ENCODE assay signal across 17 mouse cellular contexts in genomic region chr13:54222921-54223769, GRCm38 (mm10). TPM values are rescaled to one million over a fixed set of nuclear protein-coding genes. Genes with fewer than 3 reads are reported as not detected.
DNase-seq lines count a peak whose midpoint lies in the region; ATAC-seq lines count a peak whose summit lies in the region.
"Had no signal": no experiment of that assay in that cellular context is flagged by ENCODE, and none has a peak within 500 bp of the region (broad histone marks: within the 10 kb centered on the region; RNA-seq: fewer than 3 reads in every experiment).

No protein-coding gene starts in this region.

- H3K9ac ChIP-seq in midbrain, embryonic 11.5 days (ENCODE audit: low read length), result 0 out of 2 replicates have a peak overlapping the region, but pooled peaks have one; percentile 6
- H3K9ac ChIP-seq in midbrain, embryonic 16.5 days (ENCODE audit: low read depth, low read length), result no peak overlapping the region
- H3K9ac ChIP-seq: forebrain, embryonic 12.5 days; hindbrain, embryonic 12.5 days; limb, embryonic 15.5 days had no signal

- H3K27ac ChIP-seq in midbrain, embryonic 11.5 days (ENCODE audit: low read depth, low read length), result 0 out of 2 replicates have a peak overlapping the region, but pooled peaks have one; percentile 2
- H3K27ac ChIP-seq in midbrain, embryonic 16.5 days (ENCODE audit: low read length), result no peak overlapping the region
- H3K27ac ChIP-seq: forebrain, embryonic 12.5 days; hindbrain, embryonic 12.5 days; limb, embryonic 15.5 days had no signal

- no peak overlapping the region for H3K4me2 ChIP-seq in midbrain, embryonic 11.5 days
- H3K4me2 ChIP-seq in midbrain, embryonic 16.5 days (ENCODE audit: low read length), result no peak overlapping the region
- H3K4me2 ChIP-seq: forebrain, embryonic 12.5 days; hindbrain, embryonic 12.5 days; limb, embryonic 15.5 days had no signal

- WGBS in midbrain, embryonic 11.5 days, result 35% methylated on average over 13 of the region's 13 CpGs
- 41% methylated on average over 13 of the region's 13 CpGs for WGBS in midbrain, embryonic 16.5 days

- H3K9me3 ChIP-seq in midbrain, embryonic 11.5 days (ENCODE audit: control insufficient read depth, low read length), result no peaks in the 10 kb centered on the region
- no peaks in the 10 kb centered on the region for H3K9me3 ChIP-seq in midbrain, embryonic 16.5 days (replicated peaks; ENCODE audit: control insufficient read depth, low read length, poor library complexity, severe bottlenecking)
- H3K9me3 ChIP-seq: forebrain, embryonic 12.5 days; hindbrain, embryonic 12.5 days; limb, embryonic 15.5 days; megakaryocyte, embryonic 14.5 days had no signal

- no peak overlapping the region for H3K4me3 ChIP-seq in midbrain, embryonic 11.5 days (ENCODE audit: low read depth, low read length)
- no peak overlapping the region for H3K4me3 ChIP-seq in midbrain, embryonic 16.5 days (ENCODE audit: low read depth, low read length)
- H3K4me3 ChIP-seq: forebrain, embryonic 12.5 days; hindbrain, embryonic 12.5 days; limb, embryonic 15.5 days; megakaryocyte, embryonic 14.5 days had no signal

- no peaks in the 10 kb centered on the region for H3K36me3 ChIP-seq in midbrain, embryonic 11.5 days (ENCODE audit: control insufficient read depth, insufficient read depth, low read length)
- H3K36me3 ChIP-seq in midbrain, embryonic 16.5 days (ENCODE audit: control insufficient read depth, insufficient read depth, low read length), result no peaks in the 10 kb centered on the region
- H3K36me3 ChIP-seq: forebrain, embryonic 12.5 days; hindbrain, embryonic 12.5 days; limb, embryonic 15.5 days had no signal

- H3K4me1 ChIP-seq in midbrain, embryonic 11.5 days (ENCODE audit: control insufficient read depth, insufficient read depth, low read length), result peaks cover 5% of the 10 kb centered on the region
- peaks cover 4% of the 10 kb centered on the region; the same call in 1 of the 2 replicates for H3K4me1 ChIP-seq in midbrain, embryonic 16.5 days (ENCODE audit: control insufficient read depth, insufficient read depth, low read length)
- H3K4me1 ChIP-seq: limb, embryonic 15.5 days had no signal

- no peak for ATAC-seq in midbrain, embryonic 11.5 days (ENCODE audit: low FRiP score)
- no peak for ATAC-seq in midbrain, embryonic 16.5 days

- no peaks in the 10 kb centered on the region for H3K27me3 ChIP-seq in midbrain, embryonic 11.5 days (ENCODE audit: control insufficient read depth, insufficient read depth, low read length)
- no peaks in the 10 kb centered on the region for H3K27me3 ChIP-seq in midbrain, embryonic 16.5 days (ENCODE audit: control insufficient read depth, insufficient read depth, low read depth, low read length)

- intact Hi-C loops in heart, postnatal 25 days (cut with DNase I), result loop anchor here (10.0 kb wide), 2 partner anchors 48 to 448 kb away; no protein-coding TSS in a partner anchor
- intact Hi-C loops in heart, postnatal 10 days (cut with DNase I), result loop anchor here (10.0 kb wide), 1 partner anchor 438 kb away; no protein-coding TSS in a partner anchor

- DNase-seq in heart, adult 18-20 months, result peak; percentile 36 to 64
- DNase-seq in heart, postnatal 25 days (ENCODE audit: low spot score), result no peak
- peak; percentile 88 for DNase-seq in midbrain, embryonic 11.5 days (ENCODE audit: low spot score, missing footprints)
- DNase-seq in heart, postnatal 10 days, result peak; percentile 20 to 34
- peak; percentile 40 for DNase-seq in skeletal muscle tissue, adult 2 months (ENCODE audit: low read depth, low spot score)
- DNase-seq in frontal cortex, postnatal 25 days (ENCODE audit: low spot score in 2 of 2), result no peak
- no peak for DNase-seq in urinary bladder, postnatal 25 days (ENCODE audit: low spot score)
- DNase-seq: adrenal gland, adult 2 months; cerebellum, adult 11-12 months; gastrocnemius, postnatal 25 days; kidney, adult 9 months; thymus, postnatal 36 days had no signal

RNA-seq across cellular contexts. Expression of gene Hrh2, which starts 31.2 kb away (rescaled TPM):
- total RNA-seq in heart, adult 18-20 months (2021), result under 1 TPM; 0.37 to 0.51 TPM
- total RNA-seq in heart, postnatal 25 days (2021), result under 1 TPM; 0.10 to 0.28 TPM
- polyA plus RNA-seq in midbrain, embryonic 11.5 days (2014; fragmentation: Nextera tagmentation; extraction: Ambion mirVana), result 0.07 TPM in 1 of 2 replicates, not detected in the other
- polyA plus RNA-seq in midbrain, embryonic 16.5 days (2015; fragmentation: Nextera tagmentation; extraction: Ambion mirVana), result 1.1 and 1.2 TPM in 2 replicates
- under 1 TPM; 0.12 TPM for total RNA-seq in heart, postnatal 10 days (2021)
- total RNA-seq: gastrocnemius, postnatal 25 days had no signal
- polyA plus RNA-seq: forebrain, embryonic 12.5 days; limb, embryonic 15.5 days had no signal

Comparison
In these comparisons a context has a peak if more than half of its experiments do, and no peak if none do; other contexts are left out.
1. DNase-seq: peak in heart, adult 18-20 months (2 of 2), midbrain, embryonic 11.5 days (single experiment), heart, postnatal 10 days (2 of 2) and skeletal muscle tissue, adult 2 months (single experiment); none in heart, postnatal 25 days (single experiment), frontal cortex, postnatal 25 days (0 of 2) and urinary bladder, postnatal 25 days (single experiment).